Mouse (Mus musculus) forebrain, postnatal 0 days (tissue): Measurements from ENCODE around the gene Foxn3. TPM values are rescaled to one million over a fixed set of nuclear protein-coding genes. Genes with fewer than 3 reads are reported as not detected.

Experiments
- ATAC-seq: fragments of 200-750 bp; cut with Nextera tagmentation; 2 replicates; pipeline ENCODE4 v1.8.0; 2017; ENCODE audit warnings: mild to moderate bottlenecking, moderate library complexity
- DNase-seq: peaks from one replicate; pipeline ENCODE4 v3.0.0-alpha.2; 2015
- H3K27ac ChIP-seq: fragments of 300-500 bp; sonication (generic); 2 replicates; pipeline ENCODE4 v1.5.1; 2014; ENCODE audit warnings: low read depth, mild to moderate bottlenecking, antibody characterized with exemption, low read length, moderate library complexity, mixed read lengths
- H3K27me3 ChIP-seq: fragments of 300-500 bp; sonication (generic); 2 replicates; pipeline ENCODE4 v1.6.1; 2014; ENCODE audit warnings: mild to moderate bottlenecking, low read length, mixed read lengths; ENCODE audit not compliant: insufficient read depth
- H3K36me3 ChIP-seq: fragments of 300-500 bp; sonication (generic); 2 replicates; pipeline ENCODE4 v1.6.1; 2014; ENCODE audit warnings: mild to moderate bottlenecking, moderate library complexity; ENCODE audit not compliant: insufficient read depth
- H3K4me1 ChIP-seq: fragments of 300-500 bp; sonication (generic); 2 replicates; pipeline ENCODE4 v1.6.1; 2014; ENCODE audit warnings: antibody characterized with exemption; ENCODE audit not compliant: insufficient read depth
- H3K4me2 ChIP-seq: fragments of 300-500 bp; sonication (generic); 2 replicates; pipeline ENCODE4 v1.6.1; 2014; ENCODE audit warnings: low read depth, mild to moderate bottlenecking, moderate library complexity
- H3K4me3 ChIP-seq: fragments of 300-500 bp; sonication (generic); 2 replicates; pipeline ENCODE4 v1.5.1; 2014; ENCODE audit warnings: low read depth, low read length, mixed read lengths
- H3K9ac ChIP-seq: fragments of 300-500 bp; sonication (generic); 2 replicates; pipeline ENCODE4 v1.6.1; 2014; ENCODE audit warnings: mild to moderate bottlenecking
- H3K9me3 ChIP-seq: fragments of 300-500 bp; sonication (generic); 2 replicates; pipeline ENCODE4 v1.6.1; 2016; ENCODE audit warnings: low read length
- CTCF ChIP-seq: sonication (generic); IDR thresholded peaks from 2 replicates; pipeline ENCODE4 v1.5.1; 2016; ENCODE audit warnings: antibody characterized with exemption, control low read depth, low read depth
- WGBS: fragments of 180-500 bp; shearing (Covaris S2); extraction: QIAGEN DNeasy Blood & Tissue Kit; methylation state at CpG from one replicate; pipeline ENCODE4 v1.1.7; 2014; 5-methylcytosine and 5-hydroxymethylcytosine counted together
- polyA plus RNA-seq: library from polyadenylated mRNA; unstranded; fragments of >200 nt; fragmentation: Nextera tagmentation; extraction: Ambion mirVana; gene quantifications from 2 replicates; pipeline ENCODE4 v1.2.1, GENCODE M21; 2015
- total RNA-seq: library from RNA; depleted of rRNA; stranded (reverse); fragments of >200 nt; gene quantifications from 2 replicates; pipeline ENCODE4 v1.2.3, GENCODE M21; 2014

The Foxn3 gene
- total and polyA plus RNA-seq, 2 experiments from 2014 or later: 32.8 to 61.3 TPM

- H3K9me3 ChIP-seq: no peaks in the 10 kb centered on the region
- no peak overlapping the region for H3K27ac ChIP-seq
- no peak overlapping the region for H3K9ac ChIP-seq
- DNase-seq: no peak
- no peaks in the 10 kb centered on the region for H3K27me3 ChIP-seq
- no peak for ATAC-seq
- no peak overlapping the region for H3K4me2 ChIP-seq
- H3K36me3 ChIP-seq: no peaks in the 10 kb centered on the region
- no peak for TF ChIP-seq CTCF
- WGBS: 85% methylated on average over 2 of the region's 2 CpGs
- H3K4me3 ChIP-seq: no peak overlapping the region
- H3K4me1 ChIP-seq: no peaks in the 10 kb centered on the region
Observed at GRCm38 (mm10) chr12:99419396-99419760, 144.0 kb downstream of the Foxn3 start.

DNA sequence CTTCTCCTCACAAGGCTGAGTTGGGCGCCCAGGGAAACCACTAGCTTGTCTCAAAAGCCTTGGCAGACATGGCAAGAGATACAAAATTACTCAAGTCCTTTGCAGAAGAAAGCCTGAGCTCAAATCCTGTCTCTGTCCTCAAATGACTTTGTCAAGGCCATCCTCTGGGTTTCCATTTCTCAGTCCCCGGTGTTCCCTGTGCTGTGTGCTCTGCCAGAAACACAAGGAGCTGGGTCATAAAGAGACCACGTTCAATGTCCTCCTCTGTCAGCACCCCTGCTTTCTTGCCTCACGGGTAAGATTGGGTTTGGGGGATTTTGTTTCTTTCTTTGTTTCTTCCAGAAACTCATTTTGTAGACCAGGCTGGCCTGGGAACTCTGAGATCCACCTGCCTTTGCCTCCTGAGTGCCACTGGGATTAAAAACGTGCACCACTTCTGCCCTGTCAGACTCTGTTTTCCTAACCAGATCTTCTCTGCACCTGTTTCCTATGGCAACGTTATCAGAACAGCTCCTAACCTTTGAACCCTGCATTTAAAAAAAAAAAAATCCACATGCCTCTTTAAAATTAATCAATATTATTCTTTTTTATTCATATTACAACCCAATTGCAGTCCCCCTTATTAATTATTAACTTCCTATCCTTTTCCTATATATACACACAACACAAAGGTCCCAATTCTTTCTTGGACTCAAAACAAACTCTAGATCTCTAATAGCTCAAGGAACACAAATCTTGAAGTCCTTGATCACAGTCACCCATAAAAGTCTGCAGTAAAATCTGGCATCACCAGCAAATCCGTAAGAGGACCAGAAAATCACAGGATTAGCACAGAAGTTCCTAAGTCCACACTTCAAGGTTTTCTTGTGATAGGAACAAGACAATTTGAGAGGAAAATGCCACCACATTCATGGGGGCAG is 144.6 kb downstream of the Foxn3 start:
- TF ChIP-seq CTCF: no peak
- WGBS: 80% methylated on average over 7 of the region's 7 CpGs
- Histone ChIP-seq H3K9me3 (no peaks in the 10 kb centered on the region), H3K4me3 (no peak overlapping the region), H3K9ac (no peak overlapping the region), H3K4me2 (no peak overlapping the region), H3K36me3 (no peaks in the 10 kb centered on the region), H3K27me3 (no peaks in the 10 kb centered on the region), H3K27ac (no peak overlapping the region), H3K4me1 (no peaks in the 10 kb centered on the region)
- no peak for DNase-seq
- ATAC-seq: no peak

DNA sequence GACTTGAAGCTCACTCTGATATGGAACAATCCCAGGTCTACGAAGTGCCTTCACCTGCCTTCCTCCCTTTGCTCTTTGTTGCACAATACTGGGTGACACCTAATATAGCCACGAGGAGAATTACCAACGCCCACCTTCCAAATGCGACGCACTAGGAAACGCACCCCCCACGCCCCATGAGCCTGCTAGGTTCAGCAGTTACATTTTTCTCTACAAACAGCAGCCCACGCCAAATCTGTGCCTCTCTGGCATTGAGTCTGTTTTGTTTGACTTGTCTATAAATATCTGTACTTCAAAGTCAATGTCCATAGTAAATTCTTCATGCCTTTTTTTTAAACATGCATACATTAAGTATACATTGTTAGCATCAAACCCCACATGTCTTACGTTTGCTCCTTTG is 145.5 kb downstream of the Foxn3 start:
- ATAC-seq (no peak), DNase-seq (no peak)
- Histone ChIP-seq H3K9me3 (no peaks in the 10 kb centered on the region), H3K9ac (no peak overlapping the region), H3K27ac (no peak overlapping the region), H3K4me2 (no peak overlapping the region), H3K4me3 (no peak overlapping the region), H3K36me3 (no peaks in the 10 kb centered on the region), H3K4me1 (no peaks in the 10 kb centered on the region), H3K27me3 (no peaks in the 10 kb centered on the region)
- TF ChIP-seq CTCF: no peak
- WGBS: 88% methylated on average over 9 of the region's 9 CpGs

DNA sequence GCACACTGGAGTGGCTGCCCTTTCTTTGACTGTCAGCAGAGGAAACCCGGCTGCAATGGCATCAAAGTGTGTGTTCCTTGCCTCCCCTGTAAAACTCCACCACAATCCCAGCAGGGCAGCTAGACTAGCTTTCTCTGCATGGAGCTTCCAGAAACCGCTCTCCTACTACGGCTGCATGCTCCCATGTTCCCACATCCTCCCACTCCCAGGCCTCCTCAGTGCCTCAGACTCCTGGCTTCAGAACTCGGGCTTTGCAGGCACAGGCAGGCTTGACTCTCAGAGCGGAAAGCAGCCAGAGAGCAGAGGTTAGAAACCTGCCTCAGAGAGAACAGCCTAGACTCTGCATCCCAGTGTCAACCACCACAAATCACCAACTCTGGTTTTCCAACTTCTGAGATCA is 147.8 kb downstream of the Foxn3 start:
- Histone ChIP-seq H3K4me2 (no peak overlapping the region), H3K36me3 (no peaks in the 10 kb centered on the region), H3K27me3 (no peaks in the 10 kb centered on the region), H3K9ac (no peak overlapping the region), H3K4me1 (no peaks in the 10 kb centered on the region), H3K27ac (no peak overlapping the region), H3K9me3 (no peaks in the 10 kb centered on the region), H3K4me3 (no peak overlapping the region)
- no peak for ATAC-seq
- WGBS: 62% methylated on average over 5 of the region's 5 CpGs
- DNase-seq: no peak
- no peak for TF ChIP-seq CTCF

DNA sequence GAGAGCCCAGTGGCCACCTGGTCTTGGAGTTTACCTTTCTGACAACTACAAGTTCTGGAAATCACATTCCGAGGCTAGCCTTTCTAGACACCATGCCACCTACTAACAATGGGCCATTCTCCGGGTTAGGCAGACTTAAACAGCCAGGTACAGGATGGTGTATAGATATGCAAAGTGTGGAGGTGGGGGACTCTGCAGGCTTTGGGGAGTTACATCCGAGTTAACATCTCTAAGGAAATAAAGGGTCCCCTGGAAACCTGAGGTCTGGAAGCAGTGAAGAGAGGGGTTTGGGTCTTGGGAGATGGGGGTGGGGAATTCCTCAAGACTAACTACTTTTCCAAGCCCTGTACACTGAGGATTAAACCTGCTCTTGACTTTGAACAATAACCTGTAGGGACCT is 150.9 kb downstream of the Foxn3 start:
- Histone ChIP-seq H3K9me3 (no peaks in the 10 kb centered on the region), H3K9ac (no peak overlapping the region), H3K4me2 (no peak overlapping the region), H3K4me1 (no peaks in the 10 kb centered on the region), H3K27me3 (no peaks in the 10 kb centered on the region), H3K27ac (no peak overlapping the region), H3K36me3 (no peaks in the 10 kb centered on the region), H3K4me3 (no peak overlapping the region)
- 46% methylated on average over 3 of the region's 3 CpGs for WGBS
- ATAC-seq: no peak
- DNase-seq: no peak
- no peak for TF ChIP-seq CTCF

GRCm38 (mm10) chr12:99412034-99412433 is 151.3 kb downstream of the Foxn3 start:
- H3K9ac ChIP-seq: no peak overlapping the region
- H3K27ac ChIP-seq: no peak overlapping the region
- H3K4me3 ChIP-seq: no peak overlapping the region
- H3K9me3 ChIP-seq: no peaks in the 10 kb centered on the region
- DNase-seq (no peak), ATAC-seq (no peak)
- H3K4me2 ChIP-seq: no peak overlapping the region
- H3K27me3 ChIP-seq: no peaks in the 10 kb centered on the region
- no peaks in the 10 kb centered on the region for H3K4me1 ChIP-seq
- no peak for TF ChIP-seq CTCF
- WGBS: 51% methylated on average over 7 of the region's 7 CpGs
- no peaks in the 10 kb centered on the region for H3K36me3 ChIP-seq

GRCm38 (mm10) chr12:99408651-99409050 is 154.7 kb downstream of the Foxn3 start:
- 65% methylated on average over 3 of the region's 3 CpGs for WGBS
- Histone ChIP-seq H3K36me3 (no peaks in the 10 kb centered on the region), H3K27me3 (no peaks in the 10 kb centered on the region), H3K4me3 (no peak overlapping the region), H3K9me3 (no peaks in the 10 kb centered on the region), H3K4me1 (0 out of 2 replicates have a peak, but pooled peaks cover 3% of the 10 kb centered on the region), H3K4me2 (no peak overlapping the region), H3K9ac (no peak overlapping the region), H3K27ac (no peak overlapping the region)
- DNase-seq (no peak), ATAC-seq (no peak)
- no peak for TF ChIP-seq CTCF
